Mouse (Mus musculus) kidney, postnatal 25 days (tissue): ENCODE data around the gene Gm20388.

Experiments used
- DNase-seq, 2 experiments: peaks; one replicate each; pipeline ENCODE4 v3.0.0; 2021; ENCODE audit warnings: mixed read lengths in 2 of 2

The Gm20388 gene

DNA sequence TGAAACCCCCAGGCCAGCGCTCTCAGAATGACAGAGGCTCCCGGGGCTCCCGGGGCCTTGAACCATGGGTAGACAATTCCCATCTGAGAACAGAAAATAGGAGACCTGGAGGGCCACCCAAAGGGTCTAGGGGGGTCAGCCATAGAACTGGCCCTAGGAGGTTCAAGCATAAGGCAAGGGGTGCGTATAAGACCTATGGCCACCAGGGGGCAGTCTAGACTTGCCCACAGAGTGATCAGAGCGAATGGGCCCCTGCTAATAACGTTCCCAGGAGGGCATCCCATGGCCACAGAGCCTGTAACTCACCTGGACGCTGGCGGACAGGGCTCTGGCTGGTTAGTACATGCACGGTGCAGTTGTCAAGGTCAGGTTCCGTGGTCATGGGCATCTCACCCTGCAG, 2590.2 kb downstream of the Gm20388 start:
- DNase-seq = peak; percentile 85 to 88

- DNase-seq = no peak
Observed at GRCm38 (mm10) chr8:122511552-122511951, 2600.9 kb downstream of the Gm20388 start.

DNA sequence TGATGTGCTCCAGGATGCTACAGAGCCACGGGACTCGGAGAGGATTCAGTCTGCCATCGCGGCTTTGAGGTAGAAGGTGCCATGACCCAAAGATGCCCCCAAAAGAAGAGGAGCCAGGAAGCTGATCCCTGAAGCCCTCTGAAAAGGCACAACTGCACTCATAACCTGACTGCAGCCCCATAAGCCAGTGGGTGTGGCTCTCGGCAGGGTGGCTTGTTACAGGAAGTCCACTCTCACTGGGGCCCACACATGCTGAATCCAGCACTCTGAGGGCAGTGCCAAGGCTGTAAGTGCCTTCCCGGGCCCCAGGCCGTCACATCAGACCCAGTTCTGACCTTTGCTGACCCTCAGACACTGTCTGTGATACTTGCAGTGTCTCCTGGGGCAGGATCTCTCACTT, 2601.8 kb downstream of the Gm20388 start:
- no peak for DNase-seq

DNA sequence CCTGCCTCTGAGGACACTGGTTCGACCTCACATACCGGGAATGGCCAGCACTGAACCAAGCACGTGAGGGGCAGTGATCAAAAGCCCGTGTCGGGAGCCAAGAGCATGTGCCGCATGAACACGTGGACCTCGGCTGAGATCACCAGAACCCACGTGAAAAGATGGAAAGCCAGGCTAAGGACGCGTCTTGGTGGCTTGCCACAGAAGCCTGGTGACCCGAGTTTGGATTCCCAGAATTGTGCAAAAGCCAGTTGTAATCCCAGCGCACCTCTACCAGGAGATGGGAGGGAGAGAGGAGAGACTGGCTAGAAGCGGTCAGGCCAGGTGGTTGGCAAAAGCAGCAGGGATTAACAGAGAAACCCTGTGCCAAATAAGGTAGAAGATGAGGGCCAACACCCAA, 2605.1 kb downstream of the Gm20388 start:
- DNase-seq = peak in 1 of 2 experiments; percentile 68

- DNase-seq = peak; percentile 57 to 85
Observed at GRCm38 (mm10) chr8:122517541-122518190, 2607.0 kb downstream of the Gm20388 start.

DNA sequence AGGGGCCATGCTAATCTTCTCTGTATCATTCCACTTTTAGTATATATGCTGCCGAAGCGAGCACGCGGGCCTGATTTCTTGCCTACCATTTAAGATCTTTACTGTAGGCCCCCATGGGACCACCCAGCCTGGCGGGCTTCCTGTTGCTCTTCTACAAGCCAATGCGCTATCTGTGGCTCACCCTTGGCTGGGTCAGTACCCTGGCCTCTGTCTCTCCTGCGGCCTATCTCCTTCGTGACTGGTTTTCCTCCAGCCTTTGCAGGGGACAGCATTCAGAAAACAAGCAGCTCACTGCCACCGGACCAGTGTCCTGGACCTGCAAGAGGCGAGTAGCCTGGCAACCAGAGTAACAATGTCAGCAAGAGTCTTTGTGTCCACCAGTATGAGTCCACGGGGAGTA, 2610.0 kb downstream of the Gm20388 start:
- peak; percentile 27 to 46 for DNase-seq

GRCm38 (mm10) chr8:122522796-122523651, 2612.4 kb downstream of the Gm20388 start:
- peak; percentile 87 to 95 for DNase-seq

GRCm38 (mm10) chr8:122523652-122524360, 2613.2 kb downstream of the Gm20388 start:
- peak; percentile 76 to 87 for DNase-seq

- DNase-seq = no peak
Observed at GRCm38 (mm10) chr8:122524506-122524905, 2613.9 kb downstream of the Gm20388 start.

DNA sequence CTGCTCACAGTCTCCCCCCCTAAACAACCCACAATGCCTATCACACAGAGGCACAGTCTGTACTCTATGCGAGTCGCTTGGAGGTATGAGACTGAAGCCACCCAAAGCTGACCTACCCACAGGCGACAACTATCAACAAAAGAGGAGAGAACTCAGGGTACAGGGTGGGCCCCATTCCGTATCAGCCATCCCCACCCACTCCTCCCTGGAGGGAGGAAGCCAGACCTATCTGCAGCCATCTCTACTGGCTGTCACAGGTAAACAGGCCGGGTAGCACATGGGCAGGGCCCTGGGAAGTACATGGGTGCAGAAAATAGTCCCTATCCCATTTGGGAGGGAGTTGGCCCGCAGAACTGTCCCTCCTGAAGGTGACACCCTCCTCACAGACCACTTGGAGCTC, 2614.4 kb downstream of the Gm20388 start:
- no peak for DNase-seq

DNA sequence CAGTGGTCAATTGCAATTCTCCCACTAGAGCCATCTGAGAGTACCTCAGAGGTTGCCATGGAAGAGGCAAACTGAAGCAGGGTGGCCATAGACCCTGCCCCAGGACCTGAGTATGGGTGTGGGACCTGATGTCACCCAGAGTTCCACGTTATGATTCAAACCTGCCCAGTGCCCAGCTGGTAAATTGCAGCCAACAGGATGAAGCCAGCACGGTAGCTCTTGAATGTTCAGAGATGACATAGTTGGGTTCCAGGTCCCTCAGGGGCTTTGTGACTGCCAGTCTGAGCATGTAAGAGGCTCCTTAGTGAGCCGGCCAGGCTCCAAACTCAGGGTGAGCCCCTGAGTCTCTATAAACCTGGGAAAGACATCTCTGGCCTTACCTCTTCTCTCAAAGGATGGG, 2615.4 kb downstream of the Gm20388 start:
- peak in 1 of 2 experiments; percentile 37 for DNase-seq

- DNase-seq = peak; percentile 77 to 89
Observed at GRCm38 (mm10) chr8:122526526-122527170, 2616.0 kb downstream of the Gm20388 start.

DNA sequence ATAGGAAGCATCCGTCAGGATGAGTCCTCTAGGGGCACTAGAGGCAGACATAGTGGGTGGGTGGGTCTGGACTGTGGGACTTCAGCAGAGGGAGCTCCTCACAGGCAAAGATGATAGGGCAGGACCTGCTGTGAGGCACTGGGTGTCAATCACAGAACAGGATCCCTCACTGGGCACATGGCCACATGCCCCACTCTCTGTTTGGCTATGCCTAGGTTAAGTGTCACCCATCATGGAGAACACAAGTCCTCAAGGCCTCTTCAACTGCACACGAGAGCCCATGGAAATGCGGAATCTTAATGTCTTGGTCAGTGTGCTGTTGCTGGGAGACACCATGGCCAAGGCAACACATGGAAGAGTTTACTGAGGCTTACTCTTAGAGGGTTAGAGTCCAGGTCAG, 2617.3 kb downstream of the Gm20388 start:
- DNase-seq = peak in 1 of 2 experiments; percentile 32

DNA sequence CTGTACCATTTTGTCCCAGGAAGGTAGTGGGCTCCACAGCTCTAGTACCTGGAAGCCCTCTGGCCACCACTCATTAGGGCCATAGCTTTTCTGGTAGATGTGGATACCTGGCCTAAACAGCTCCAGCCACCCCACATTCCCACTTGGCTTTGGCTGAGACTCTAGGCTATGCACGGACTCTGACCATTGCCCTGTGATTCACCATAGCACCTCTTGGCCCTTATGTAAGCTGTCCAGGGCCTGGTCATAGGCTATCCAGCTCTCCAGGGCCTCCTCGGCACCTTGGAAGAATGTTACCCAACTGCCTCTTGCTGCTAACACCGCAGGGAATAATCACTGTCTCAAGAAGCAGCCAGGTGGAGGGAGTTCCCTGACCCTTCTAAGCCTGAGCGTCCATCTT, 2618.5 kb downstream of the Gm20388 start:
- peak; percentile 77 to 93 for DNase-seq

- peak in 1 of 2 experiments; percentile 38 for DNase-seq
Observed at GRCm38 (mm10) chr8:122531312-122531711, 2620.7 kb downstream of the Gm20388 start.

DNA sequence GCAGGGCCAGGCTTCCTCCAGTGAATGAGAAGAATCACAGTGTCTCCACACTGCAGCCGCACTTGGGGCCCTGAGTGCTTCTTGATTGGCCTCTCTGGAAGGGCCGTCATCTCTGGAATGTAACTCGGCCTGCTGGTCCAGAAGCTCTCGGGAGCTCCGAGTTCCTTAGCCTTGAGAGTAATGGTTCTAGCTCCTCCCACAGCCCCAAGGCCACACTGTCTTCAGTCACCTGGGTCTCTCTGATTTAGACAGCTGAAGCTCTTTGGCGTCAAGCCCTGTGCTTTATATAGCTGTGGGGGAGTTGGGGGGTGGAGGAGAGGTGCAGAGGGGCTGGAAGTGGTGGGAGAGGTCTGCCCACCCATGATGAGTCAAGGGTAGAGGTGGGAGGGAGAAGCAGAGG, 2626.4 kb downstream of the Gm20388 start:
- peak; percentile 58 to 84 for DNase-seq

DNA sequence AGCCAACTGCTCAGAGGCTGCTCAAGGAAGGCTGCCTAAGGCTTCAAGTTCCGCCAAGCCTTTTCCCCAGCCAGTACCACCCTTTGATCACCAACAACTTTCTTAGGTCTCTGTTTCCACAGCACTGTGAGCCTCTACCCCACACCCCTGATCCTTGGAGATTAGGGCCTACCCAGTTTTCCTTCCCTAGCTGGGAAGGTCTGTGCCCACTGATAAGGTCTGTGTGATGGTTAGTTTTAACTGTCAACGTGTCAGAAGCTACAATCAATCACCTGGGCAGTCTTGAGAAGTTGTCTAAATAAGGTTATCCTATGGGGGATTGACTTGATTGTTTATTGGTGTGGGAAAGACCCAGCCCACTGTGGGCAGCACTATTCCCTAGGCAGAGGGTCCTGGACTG, 2627.2 kb downstream of the Gm20388 start:
- DNase-seq = no peak

DNA sequence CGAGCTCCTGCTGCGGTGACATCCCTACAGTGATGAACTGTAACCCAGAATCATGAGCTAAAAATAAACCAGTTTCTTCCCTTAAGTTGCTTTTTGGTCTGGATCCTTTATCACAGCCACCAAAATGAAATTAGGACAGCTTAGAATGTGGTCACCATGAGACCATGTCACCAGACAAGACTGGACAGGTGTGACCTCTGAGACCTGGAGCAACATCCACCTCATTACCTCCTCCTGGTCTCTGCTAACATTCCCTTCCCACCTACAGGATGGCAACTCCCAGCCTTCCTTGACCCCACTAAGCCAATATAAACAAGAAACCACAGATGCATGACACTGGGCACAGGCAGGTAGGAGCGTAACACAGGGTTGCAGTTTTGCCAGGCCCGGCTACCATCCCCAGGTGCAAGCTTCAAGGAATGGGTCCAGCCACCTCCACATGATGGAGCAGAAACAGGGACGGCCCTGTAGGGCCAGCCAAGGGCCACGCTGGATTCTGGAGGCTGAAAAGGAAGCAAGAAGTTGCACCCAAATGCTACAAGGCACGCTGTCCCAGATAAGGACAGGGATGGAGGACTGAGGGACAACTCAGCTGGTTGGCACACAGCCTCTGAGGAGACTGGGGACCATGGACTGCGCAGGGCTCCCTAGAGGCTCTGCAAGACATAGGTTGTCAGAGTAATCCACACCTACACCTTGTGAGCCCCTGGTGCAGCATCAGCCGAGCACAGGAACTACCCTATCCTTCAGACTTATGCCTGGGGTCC, 2627.9 kb downstream of the Gm20388 start:
- no peak for DNase-seq

GRCm38 (mm10) chr8:122544138-122544537, 2633.5 kb downstream of the Gm20388 start:
- DNase-seq = no peak

DNA sequence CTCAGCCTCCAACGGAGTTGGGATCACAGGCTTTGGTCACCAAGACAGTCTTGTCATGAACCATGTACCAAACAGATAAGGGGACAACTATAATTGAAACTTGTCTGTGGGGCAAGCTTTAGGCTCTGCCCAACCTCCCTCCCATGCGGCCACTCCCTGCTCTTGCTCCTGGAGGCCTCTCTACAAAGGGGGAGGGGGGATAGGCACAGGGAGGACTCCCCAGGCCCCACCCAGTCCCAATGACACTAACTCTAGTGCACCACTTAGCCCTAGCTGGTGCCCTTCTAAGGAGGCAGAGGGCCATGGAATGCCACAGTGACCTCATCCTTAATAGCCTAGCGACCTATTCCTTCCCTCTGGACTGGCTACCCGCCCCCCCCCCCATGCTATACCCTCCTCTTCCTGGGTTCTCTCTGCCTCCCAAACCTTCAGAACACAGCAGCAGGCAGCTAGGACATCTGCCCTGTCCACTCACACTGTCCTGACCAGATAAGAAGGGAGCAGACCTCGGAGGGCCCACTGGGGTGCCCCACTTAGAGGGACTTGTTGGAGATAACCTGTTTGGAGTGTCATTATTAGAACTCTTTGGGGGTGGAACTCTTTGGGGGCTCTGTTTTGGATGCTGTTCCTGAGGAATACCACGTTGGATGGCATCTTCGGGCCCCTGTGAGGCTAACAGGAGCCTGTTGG, 2635.6 kb downstream of the Gm20388 start:
- DNase-seq = no peak

GRCm38 (mm10) chr8:122546811-122547453, 2636.3 kb downstream of the Gm20388 start:
- peak; percentile 88 to 95 for DNase-seq
